Mouse (Mus musculus): Measurements from ENCODE around the gene Il21r.

- no peak for TF ChIP-seq CTCF (IDR thresholded peaks at IDR 0.05; ENCODE audit: control insufficient read depth, insufficient read depth, low read length)
- TF ChIP-seq POLR2A (IDR thresholded peaks at IDR 0.05; ENCODE audit: borderline replicate concordance, control insufficient read depth, low read depth, low read length): no peak
Observed at GRCm38 (mm10) chr7:125556865-125557264, 46.4 kb upstream of the Il21r start.

Measured in bone marrow, adult 2 months (tissue).